Comparison of ENCODE assay signal across 18 mouse cellular contexts in genomic region chr9:56470291-56470690, GRCm38 (mm10). TPM values are rescaled to one million over a fixed set of nuclear protein-coding genes. Genes with fewer than 3 reads are reported as not detected.
DNase-seq lines count a peak whose midpoint lies in the region; ATAC-seq and TF ChIP-seq lines count a peak whose summit lies in the region.
"Had no signal": no experiment of that assay in that cellular context is flagged by ENCODE, and none has a peak within 500 bp of the region (broad histone marks: within the 10 kb centered on the region; RNA-seq: fewer than 3 reads in every experiment).

No protein-coding gene starts in this region.

- peaks cover 18% of the 10 kb centered on the region for H3K4me1 ChIP-seq in heart, embryonic 11.5 days (ENCODE audit: control insufficient read depth, insufficient read depth, low read length)
- H3K4me1 ChIP-seq in heart, adult 2 months (ENCODE audit: control insufficient read depth, insufficient read depth, low read length): peaks cover 16% of the 10 kb centered on the region
- H3K4me1 ChIP-seq in kidney, embryonic 15.5 days: peaks cover 36% of the 10 kb centered on the region
- H3K4me1 ChIP-seq in cerebellum, adult 2 months (ENCODE audit: control insufficient read depth, insufficient read depth, low read length): peaks cover 5% of the 10 kb centered on the region

- no peaks in the 10 kb centered on the region for H3K9me3 ChIP-seq in heart, embryonic 11.5 days (replicated peaks; ENCODE audit: control insufficient read depth, low read length)
- H3K9me3 ChIP-seq in kidney, embryonic 15.5 days (replicated peaks): no peaks in the 10 kb centered on the region
- H3K9me3 ChIP-seq: hindbrain, embryonic 15.5 days; intestine, embryonic 15.5 days; limb, embryonic 12.5 days; liver, embryonic 13.5 days; stomach, embryonic 15.5 days had no signal

- no peak for TF ChIP-seq CTCF in heart, adult 2 months (IDR thresholded peaks at IDR 0.05)
- TF ChIP-seq CTCF in cerebellum, adult 2 months (IDR thresholded peaks at IDR 0.05; ENCODE audit: borderline replicate concordance, insufficient read depth, low read depth, low read length): no peak

- TF ChIP-seq EP300 in heart, adult 2 months (IDR thresholded peaks at IDR 0.05; ENCODE audit: insufficient read depth, low read depth, low read length): no peak

- no peak for DNase-seq in heart, adult 2 months
- peak; percentile 21 for DNase-seq in kidney, postnatal 10 days
- DNase-seq in urinary bladder, postnatal 14 days (ENCODE audit: low spot score): peak; percentile 50
- DNase-seq in urinary bladder, postnatal 4 days (ENCODE audit: low spot score in 2 of 2): no peak
- no peak for DNase-seq in layer of hippocampus, postnatal 36 days
- DNase-seq in cerebellum, adult 2 months: no peak
- DNase-seq: B cell, adult 2 months; cerebellum, postnatal 14 days; kidney, adult 9 months; liver, embryonic 13.5 days; right cerebral cortex, postnatal 25 days; thymus, adult 2 months had no signal

- H3K79me2 ChIP-seq in heart, adult 2 months (replicated peaks; ENCODE audit: control insufficient read depth, insufficient read depth, low read length): no peaks in the 10 kb centered on the region; the same call in 1 of the 2 replicates

- H3K36me3 ChIP-seq in heart, embryonic 11.5 days (ENCODE audit: control insufficient read depth, insufficient read depth, low read length): peaks cover 3% of the 10 kb centered on the region; the same call in 1 of the 2 replicates
- peaks cover 14% of the 10 kb centered on the region for H3K36me3 ChIP-seq in heart, adult 2 months (ENCODE audit: control insufficient read depth, insufficient read depth, low read length)
- peaks cover 39% of the 10 kb centered on the region for H3K36me3 ChIP-seq in kidney, embryonic 15.5 days

- no peak overlapping the region for H3K9ac ChIP-seq in heart, embryonic 11.5 days (ENCODE audit: low read depth, low read length)
- no peak overlapping the region for H3K9ac ChIP-seq in heart, adult 2 months (ENCODE audit: low read depth, low read length)
- no peak overlapping the region for H3K9ac ChIP-seq in kidney, embryonic 15.5 days
- H3K9ac ChIP-seq: hindbrain, embryonic 15.5 days; intestine, embryonic 15.5 days; limb, embryonic 12.5 days; liver, embryonic 13.5 days; stomach, embryonic 15.5 days had no signal

- intact Hi-C loops in heart, adult 2 months (cut with DNase I): no loop called here

- H3K4me3 ChIP-seq in heart, embryonic 11.5 days (ENCODE audit: low read depth, low read length): no peak overlapping the region
- no peak overlapping the region for H3K4me3 ChIP-seq in heart, adult 2 months
- H3K4me3 ChIP-seq in kidney, embryonic 15.5 days (replicated peaks): no peak overlapping the region
- no peak overlapping the region for H3K4me3 ChIP-seq in cerebellum, adult 2 months (replicated peaks; ENCODE audit: insufficient read depth, low read depth, low read length)
- H3K4me3 ChIP-seq: hindbrain, embryonic 15.5 days; intestine, embryonic 15.5 days; limb, embryonic 12.5 days; liver, embryonic 13.5 days; stomach, embryonic 15.5 days had no signal

- no peak for ATAC-seq in heart, embryonic 11.5 days (replicated peaks; ENCODE audit: insufficient number of reproducible peaks, low FRiP score, low TSS enrichment)
- ATAC-seq in kidney, embryonic 15.5 days (replicated peaks; ENCODE audit: low FRiP score): no peak
- ATAC-seq: intestine, embryonic 15.5 days had no signal

- peak overlapping the region; percentile 2; the same call in 1 of the 2 replicates for H3K4me2 ChIP-seq in heart, embryonic 11.5 days
- no peak overlapping the region for H3K4me2 ChIP-seq in kidney, embryonic 15.5 days
- H3K4me2 ChIP-seq: hindbrain, embryonic 15.5 days; intestine, embryonic 15.5 days; limb, embryonic 12.5 days; liver, embryonic 13.5 days; stomach, embryonic 15.5 days had no signal

- H3K27me3 ChIP-seq in heart, embryonic 11.5 days (ENCODE audit: control insufficient read depth, insufficient read depth, low read length): no peaks in the 10 kb centered on the region
- no peaks in the 10 kb centered on the region for H3K27me3 ChIP-seq in heart, adult 2 months (ENCODE audit: control insufficient read depth, insufficient read depth, low read length)
- no peaks in the 10 kb centered on the region for H3K27me3 ChIP-seq in kidney, embryonic 15.5 days
- H3K27me3 ChIP-seq in cerebellum, adult 2 months (ENCODE audit: control insufficient read depth, insufficient read depth, low read length): no peaks in the 10 kb centered on the region
- H3K27me3 ChIP-seq: hindbrain, embryonic 15.5 days; intestine, embryonic 15.5 days; limb, embryonic 12.5 days; liver, embryonic 13.5 days; stomach, embryonic 15.5 days had no signal

- WGBS in heart, embryonic 11.5 days (ENCODE audit: insufficient replicate concordance): 13% methylated on average over 7 of the region's 7 CpGs
- WGBS in heart, adult 2 months: 54% methylated on average over 7 of the region's 7 CpGs
- 35% methylated on average over 7 of the region's 7 CpGs for WGBS in kidney, embryonic 15.5 days
- WGBS in cerebellum, adult 2 months: 41% methylated on average over 7 of the region's 7 CpGs

- no peak for TF ChIP-seq POLR2A in heart, adult 2 months (IDR thresholded peaks at IDR 0.05; ENCODE audit: insufficient read depth, low read depth, low read length)
- TF ChIP-seq POLR2A in cerebellum, adult 2 months (IDR thresholded peaks at IDR 0.05; ENCODE audit: borderline replicate concordance, insufficient read depth, low read length): no peak

- H3K27ac ChIP-seq in heart, embryonic 11.5 days (ENCODE audit: low read depth, low read length): peak overlapping the region; percentile 46
- H3K27ac ChIP-seq in heart, adult 2 months: no peak overlapping the region; the same call in 1 of the 2 replicates
- no peak overlapping the region for H3K27ac ChIP-seq in kidney, embryonic 15.5 days
- no peak overlapping the region for H3K27ac ChIP-seq in cerebellum, adult 2 months (ENCODE audit: insufficient read depth, low read length)
- H3K27ac ChIP-seq: hindbrain, embryonic 15.5 days; intestine, embryonic 15.5 days; limb, embryonic 12.5 days; liver, embryonic 13.5 days; stomach, embryonic 15.5 days had no signal

RNA-seq across cellular contexts. Expression of gene Hmg20a, which starts 51.9 kb away (rescaled TPM):
- 53.3 and 62.4 TPM in 2 replicates for polyA plus RNA-seq in heart, embryonic 11.5 days (2014; fragmentation: Nextera tagmentation; extraction: Ambion mirVana)
- 10 to 100 TPM; 18.0 to 19.4 TPM for total RNA-seq in heart, adult 2 months (2021)
- 18.6 and 29.0 TPM in 2 replicates for polyA plus RNA-seq in heart, adult 2 months (2012; rRNA removed)
- 58.0 and 64.0 TPM in 2 replicates for polyA plus RNA-seq in kidney, embryonic 15.5 days (2015; fragmentation: Nextera tagmentation; extraction: Ambion mirVana)
- 10 to 100 TPM; 77.3 to 80.8 TPM for total RNA-seq in layer of hippocampus, postnatal 36 days (2021)
- polyA plus RNA-seq in cerebellum, adult 2 months (2012; rRNA removed): 59.7 and 63.4 TPM in 2 replicates

RNA-seq across cellular contexts. Expression of gene Peak1, which starts 52.4 kb away (rescaled TPM):
- 14.4 and 16.1 TPM in 2 replicates for polyA plus RNA-seq in heart, embryonic 11.5 days (2014; fragmentation: Nextera tagmentation; extraction: Ambion mirVana)
- total RNA-seq in heart, adult 2 months (2021): 10 to 100 TPM; 37.5 to 37.8 TPM
- polyA plus RNA-seq in heart, adult 2 months (2012; rRNA removed): 10.4 and 19.2 TPM in 2 replicates
- 14.8 and 17.5 TPM in 2 replicates for polyA plus RNA-seq in kidney, embryonic 15.5 days (2015; fragmentation: Nextera tagmentation; extraction: Ambion mirVana)
- 10 to 100 TPM; 54.3 to 55.6 TPM for total RNA-seq in layer of hippocampus, postnatal 36 days (2021)
- polyA plus RNA-seq in cerebellum, adult 2 months (2012; rRNA removed): 29.8 and 32.2 TPM in 2 replicates

Comparison
In these comparisons a context has a peak if more than half of its experiments do, and no peak if none do; other contexts are left out.
1. DNase-seq: peak in kidney, postnatal 10 days (single experiment) and urinary bladder, postnatal 14 days (single experiment); none in heart, adult 2 months (0 of 2), urinary bladder, postnatal 4 days (0 of 2), layer of hippocampus, postnatal 36 days (0 of 2) and cerebellum, adult 2 months (0 of 2).